Mouse (Mus musculus) layer of hippocampus, adult 11-12 months (tissue): ENCODE measurements around the gene Tyrobp.

Source experiments
- DNase-seq: peaks from one replicate; pipeline ENCODE4 v3.0.0; 2022; ENCODE audit warnings: low spot score

Gene Tyrobp

DNA sequence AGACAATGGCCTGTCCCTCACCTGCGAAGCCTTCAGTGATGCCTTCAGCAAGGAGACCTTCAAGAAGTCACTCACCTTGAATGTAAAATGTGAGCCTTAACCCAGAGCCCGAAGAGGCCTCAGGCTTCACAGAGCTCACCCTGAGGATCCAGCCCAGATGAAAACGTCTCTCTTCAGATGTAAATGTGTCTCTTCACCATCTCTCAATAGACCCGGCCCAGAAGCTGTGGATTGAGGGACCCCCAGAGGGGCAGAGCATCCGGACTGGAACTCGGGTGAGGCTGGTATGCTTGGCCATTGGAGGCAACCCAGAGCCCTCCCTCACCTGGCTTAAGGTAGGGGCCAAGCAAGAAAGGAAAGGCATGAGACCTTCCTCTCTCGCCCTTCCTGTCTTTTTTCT, 50.0 kb downstream of the Tyrobp start:
- DNase-seq: no peak

DNA sequence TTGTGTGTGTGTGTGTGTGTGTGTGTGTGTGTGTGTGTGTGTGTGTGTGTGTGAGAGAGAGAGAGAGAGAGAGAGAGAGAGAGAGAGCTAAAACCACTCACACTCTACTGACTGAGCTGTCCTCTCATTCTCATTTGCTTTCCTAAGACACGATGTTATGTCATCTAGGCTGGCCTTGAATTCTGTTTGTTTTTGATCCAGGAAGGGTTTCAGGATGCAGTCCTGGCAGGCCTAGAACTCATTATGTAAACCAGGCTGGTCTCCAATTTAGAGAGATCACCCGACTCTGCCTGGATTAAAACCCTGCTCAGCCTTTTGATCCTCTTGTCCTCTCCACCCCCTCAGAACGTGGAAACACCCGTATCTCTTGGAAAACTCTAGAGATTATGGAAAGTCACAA, 50.4 kb downstream of the Tyrobp start:
- no peak for DNase-seq

DNA sequence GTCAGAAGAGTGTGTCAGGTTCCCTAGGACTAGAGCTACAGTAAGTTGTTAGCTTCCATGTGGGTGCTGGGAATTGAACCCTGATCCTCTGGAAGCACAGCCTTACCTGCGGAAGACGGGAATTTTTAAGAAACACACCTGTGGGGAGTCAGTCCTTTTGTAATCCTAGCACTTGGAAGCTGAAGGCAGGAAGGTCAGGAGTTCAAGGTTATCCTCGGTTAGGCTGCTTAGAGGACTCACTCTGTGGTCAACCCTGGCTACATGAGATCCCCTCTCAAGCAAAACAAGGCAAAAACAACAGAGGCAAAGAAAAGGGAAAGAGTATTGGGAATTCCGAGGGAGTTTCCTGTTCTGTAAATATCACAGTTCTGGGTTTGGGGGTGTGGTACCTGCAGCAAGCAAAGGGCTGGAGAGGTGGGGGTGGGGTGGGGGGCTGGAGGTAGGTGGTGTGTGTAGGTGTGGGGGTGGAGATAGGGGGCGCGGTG, 51.3 kb downstream of the Tyrobp start:
- DNase-seq: no peak
